Mouse (Mus musculus) MEL (cell line): Measurements from ENCODE around the gene Mtmr11. TPM values are rescaled to one million over a fixed set of nuclear protein-coding genes. Genes with fewer than 3 reads are reported as not detected.

ENCODE experiments used
- DNase-seq: peaks from one replicate; pipeline ENCODE4 v3.0.0; 2011; ENCODE audit warnings: low read depth, low spot score
- H3K27ac ChIP-seq: 2 replicates; pipeline ENCODE4 v1.5.1; 2012; ENCODE audit warnings: low read depth, mild to moderate bottlenecking, control low read depth, low read length, moderate library complexity; ENCODE audit not compliant: control insufficient read depth
- H3K27me3 ChIP-seq, 2 experiments: fragments of 150-350 bp in 1 of 2; sonication (generic) in 1 of 2; 2 replicates each; pipeline ENCODE4 v1.6.1; 2012; ENCODE audit warnings: low read length in 2 of 2, mild to moderate bottlenecking in 2 of 2, improper control_type of control experiment in 1 of 2, moderate library complexity in 1 of 2; ENCODE audit not compliant: insufficient read depth in 2 of 2, control insufficient read depth in 1 of 2
- H3K36me3 ChIP-seq, 2 experiments: 2 replicates each; pipeline ENCODE4 v1.6.1; 2012 to 2014; ENCODE audit warnings: low read length in 2 of 2, improper control_type of control experiment in 1 of 2, inconsistent platforms in 1 of 2, mild to moderate bottlenecking in 1 of 2; ENCODE audit not compliant: insufficient read depth in 2 of 2, control insufficient read depth in 1 of 2
- H3K4me1 ChIP-seq, 2 experiments: fragments of 150-350 bp in 1 of 2; sonication (generic) in 1 of 2; 2 replicates each; pipeline ENCODE4 v1.6.1; 2012; ENCODE audit warnings: low read length in 2 of 2, improper control_type of control experiment in 1 of 2, mild to moderate bottlenecking in 1 of 2; ENCODE audit not compliant: insufficient read depth in 2 of 2, control insufficient read depth in 1 of 2
- H3K4me3 ChIP-seq, 2 experiments: fragments of 150-350 bp in 1 of 2; sonication (generic) in 1 of 2; 2 replicates each; pipeline ENCODE4 v1.5.1; 2012; ENCODE audit warnings: low read depth in 2 of 2, low read length in 2 of 2, mild to moderate bottlenecking in 2 of 2, moderate library complexity in 2 of 2, control low read depth in 1 of 2, improper control_type of control experiment in 1 of 2; ENCODE audit not compliant: control insufficient read depth in 1 of 2, insufficient read depth in 1 of 2
- H3K79me2 ChIP-seq: 2 replicates; pipeline ENCODE4 v1.6.1; 2012; ENCODE audit warnings: mild to moderate bottlenecking, low read length, moderate library complexity; ENCODE audit not compliant: control insufficient read depth, poor library complexity, insufficient read depth
- H3K9ac ChIP-seq: 2 replicates; pipeline ENCODE4 v1.6.1; 2012; ENCODE audit warnings: low read depth, mild to moderate bottlenecking, control low read depth, low read length, moderate library complexity; ENCODE audit not compliant: control insufficient read depth, poor library complexity, severe bottlenecking
- H3K9me3 ChIP-seq: fragments of 150-350 bp; sonication (generic); replicated peaks from 2 replicates; pipeline ENCODE4 v1.6.1; 2012; ENCODE audit warnings: mild to moderate bottlenecking, low read length, improper control_type of control experiment, moderate library complexity; ENCODE audit not compliant: insufficient read depth
- CHD1 ChIP-seq: IDR thresholded peaks from 2 replicates; pipeline ENCODE4 v1.6.1; 2012; ENCODE audit warnings: low read depth, mild to moderate bottlenecking, inconsistent platforms, low read length, improper control_type of control experiment
- CHD2 ChIP-seq: IDR thresholded peaks from 2 replicates; pipeline ENCODE4 v1.6.1; 2011; ENCODE audit warnings: low read length, improper control_type of control experiment
- CTCF ChIP-seq, 3 experiments: IDR thresholded peaks in 2 of 3; conservative IDR thresholded peaks in 1 of 3; 2 replicates each; pipeline ENCODE4 v1.5.1; 2011 to 2012; ENCODE audit warnings: low read length in 3 of 3, low read depth in 2 of 3, mild to moderate bottlenecking in 2 of 3, improper control_type of control experiment in 1 of 3, inconsistent platforms in 1 of 3, mixed read lengths in 1 of 3, moderate library complexity in 1 of 3; ENCODE audit not compliant: control insufficient read depth in 1 of 3, insufficient read depth in 1 of 3, poor library complexity in 1 of 3, severe bottlenecking in 1 of 3
- ETS1 ChIP-seq: IDR thresholded peaks from 2 replicates; pipeline ENCODE4 v1.6.1; 2012; ENCODE audit warnings: low read depth, mild to moderate bottlenecking, inconsistent platforms, low read length, improper control_type of control experiment, moderate library complexity
- GATA1 ChIP-seq: IDR thresholded peaks from 2 replicates; pipeline ENCODE4 v1.6.1; 2011; ENCODE audit warnings: low read depth, low read length, improper control_type of control experiment
- MAX ChIP-seq: IDR thresholded peaks from 2 replicates; pipeline ENCODE4 v1.6.1; 2011; ENCODE audit warnings: low read length, improper control_type of control experiment
- MAZ ChIP-seq: IDR thresholded peaks from 2 replicates; pipeline ENCODE4 v1.6.1; 2012; ENCODE audit warnings: low read depth, mild to moderate bottlenecking, inconsistent platforms, low read length, improper control_type of control experiment
- MEF2A ChIP-seq: IDR thresholded peaks from 2 replicates; pipeline ENCODE4 v1.6.1; 2014; ENCODE audit warnings: low read depth, mild to moderate bottlenecking, inconsistent platforms, low read length, improper control_type of control experiment; ENCODE audit not compliant: poor library complexity, insufficient replicate concordance, severe bottlenecking; ENCODE audit errors: extremely low read depth
- MYC ChIP-seq: IDR thresholded peaks from 2 replicates; pipeline ENCODE4 v1.6.1; 2011; ENCODE audit warnings: low read depth, mild to moderate bottlenecking, low read length, improper control_type of control experiment, moderate library complexity
- NRF1 ChIP-seq: IDR thresholded peaks from 2 replicates; pipeline ENCODE4 v1.6.1; 2014; ENCODE audit warnings: low read depth, mild to moderate bottlenecking, inconsistent platforms, low read length, improper control_type of control experiment, moderate library complexity; ENCODE audit not compliant: poor library complexity, insufficient read depth, severe bottlenecking
- POLR2A ChIP-seq, 2 experiments: IDR thresholded peaks; 2 replicates each; pipeline ENCODE4 v1.6.1; 2011 to 2012; ENCODE audit warnings: low read length in 2 of 2, mild to moderate bottlenecking in 2 of 2, control low read depth in 1 of 2, improper control_type of control experiment in 1 of 2, low read depth in 1 of 2, moderate library complexity in 1 of 2; ENCODE audit not compliant: control insufficient read depth in 1 of 2, insufficient read depth in 1 of 2, poor library complexity in 1 of 2
- POLR2AphosphoS2 ChIP-seq: IDR thresholded peaks from 2 replicates; pipeline ENCODE4 v1.6.1; 2011; ENCODE audit warnings: low read length, improper control_type of control experiment
- RAD21 ChIP-seq: IDR thresholded peaks from 2 replicates; pipeline ENCODE4 v1.6.1; 2011; ENCODE audit warnings: mild to moderate bottlenecking, low read depth, low read length, improper control_type of control experiment
- RCOR1 ChIP-seq: IDR thresholded peaks from 2 replicates; pipeline ENCODE4 v1.6.1; 2012; ENCODE audit warnings: low read depth, mild to moderate bottlenecking, inconsistent platforms, low read length, improper control_type of control experiment
- SIN3A ChIP-seq: IDR thresholded peaks from 2 replicates; pipeline ENCODE4 v1.6.1; 2012; ENCODE audit warnings: low read length, improper control_type of control experiment, inconsistent platforms
- SMC3 ChIP-seq: IDR thresholded peaks from 2 replicates; pipeline ENCODE4 v1.6.1; 2011; ENCODE audit warnings: low read depth, low read length, improper control_type of control experiment
- USF1 ChIP-seq: IDR thresholded peaks from 2 replicates; pipeline ENCODE4 v1.6.1; 2014; ENCODE audit warnings: low read depth, mild to moderate bottlenecking, inconsistent platforms, low read length, improper control_type of control experiment, moderate library complexity
- USF2 ChIP-seq, 2 experiments: IDR thresholded peaks; 2 replicates each; pipeline ENCODE4 v1.6.1; 2011 to 2012; ENCODE audit warnings: improper control_type of control experiment in 2 of 2, low read length in 2 of 2, borderline replicate concordance in 1 of 2, inconsistent platforms in 1 of 2, low read depth in 1 of 2, mild to moderate bottlenecking in 1 of 2; ENCODE audit not compliant: insufficient read depth in 1 of 2
- ZC3H11A ChIP-seq: IDR thresholded peaks from 2 replicates; pipeline ENCODE4 v1.6.1; 2012; ENCODE audit warnings: low read depth, mild to moderate bottlenecking, inconsistent platforms, low read length, improper control_type of control experiment
- ZKSCAN1 ChIP-seq: IDR thresholded peaks from 2 replicates; pipeline ENCODE4 v1.6.1; 2012; ENCODE audit warnings: low read depth, mild to moderate bottlenecking, inconsistent platforms, low read length, improper control_type of control experiment, moderate library complexity
- ZNF384 ChIP-seq: IDR thresholded peaks from 2 replicates; pipeline ENCODE4 v1.6.1; 2012; ENCODE audit warnings: low read depth, mild to moderate bottlenecking, inconsistent platforms, low read length, improper control_type of control experiment
- polyA plus RNA-seq, 2 experiments: library from polyadenylated mRNA; stranded (reverse) in 1 of 2; unstranded in 1 of 2; fragments of >175 nt in 1 of 2; fragments of >200 nt in 1 of 2; gene quantifications; 2 replicates each; pipeline versions ENCODE4 v1.2.1 to v1.2.4; 2012; ENCODE audit warnings: low replicate concordance in 2 of 2, low read depth in 1 of 2; ENCODE audit not compliant: insufficient read length in 2 of 2, insufficient read depth in 1 of 2, missing spikeins in 1 of 2
- total RNA-seq: library from RNA; depleted of rRNA; stranded (reverse); fragments of 300-350 nt; gene quantifications from 2 replicates; pipeline ENCODE4 v1.2.3, GENCODE M21; 2012

The Mtmr11 gene
- total and polyA plus RNA-seq, 3 experiments = 0.77 to 1.4 TPM; not detected in 1

DNA sequence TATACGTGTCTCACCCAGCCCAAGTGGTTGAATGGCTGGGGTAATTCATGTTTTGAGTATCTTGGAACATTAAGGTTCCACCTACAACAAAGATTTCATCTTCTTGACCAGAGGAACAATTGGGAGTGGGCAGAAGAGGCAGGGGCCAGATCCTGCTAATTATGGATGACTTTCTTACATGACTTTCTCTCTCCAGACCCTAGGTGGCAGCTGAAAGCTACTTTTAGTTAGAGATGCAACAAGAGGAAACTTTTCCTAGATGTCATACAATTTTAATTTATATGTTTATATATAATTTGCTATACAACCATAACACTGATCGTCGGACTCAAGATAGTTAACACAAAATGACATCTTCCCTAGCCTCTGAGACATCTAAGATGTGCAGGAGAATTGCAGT, 46.0 kb downstream of the Mtmr11 start:
- peak; percentile 38 for DNase-seq
- Histone ChIP-seq H3K36me3 (no peaks in the 10 kb centered on the region), H3K9ac (no peak overlapping the region), H3K27ac (no peak overlapping the region), H3K4me1 (no peaks in the 10 kb centered on the region), H3K9me3 (no peaks in the 10 kb centered on the region), H3K79me2 (no peaks in the 10 kb centered on the region), H3K4me3 (no peak overlapping the region), H3K27me3 (peaks cover 24 to 47% of the 10 kb centered on the region in 2 experiments)
- TF ChIP-seq ZC3H11A (peak; percentile 49), CTCF (IDR thresholded peaks at IDR 0.05 in 2 of 3, conservative IDR thresholded peaks at IDR 0.05 in 1 of 3; ENCODE audit: control insufficient read depth in 1 of 3, insufficient read depth in 1 of 3, low read depth in 2 of 3, low read length in 3 of 3, poor library complexity in 1 of 3, severe bottlenecking in 1 of 3) (peak in 1 of 3 experiments; percentile 54; a peak in 2 of 6 replicates), ZNF384 (no peak), SMC3 (peak; percentile 44; the same call in 1 of the 2 replicates), RAD21 (peak; percentile 63)

DNA sequence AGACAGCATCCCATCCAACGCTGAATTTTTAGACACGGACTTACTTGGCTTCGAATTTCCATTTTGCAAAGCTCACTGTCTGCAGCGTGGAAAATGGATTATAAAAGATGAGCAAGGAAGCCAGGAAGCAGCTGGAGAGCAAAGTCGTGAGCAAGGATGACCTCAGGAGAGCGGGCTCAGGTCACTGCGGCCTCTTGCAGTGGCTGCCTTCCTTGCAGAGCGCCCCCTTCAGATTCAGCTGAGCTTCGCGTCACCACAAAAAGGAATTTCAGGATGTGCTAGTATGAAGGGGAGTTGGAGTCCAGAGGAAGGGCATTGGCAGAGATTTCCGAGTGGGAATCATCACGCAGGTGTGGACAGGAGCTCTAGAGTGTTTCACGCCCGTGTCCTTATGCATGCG, 47.4 kb downstream of the Mtmr11 start:
- no peak for DNase-seq
- H3K9ac ChIP-seq = no peak overlapping the region
- H3K36me3 ChIP-seq = no peaks in the 10 kb centered on the region
- no peaks in the 10 kb centered on the region for H3K79me2 ChIP-seq
- no peak overlapping the region for H3K27ac ChIP-seq
- peaks cover 32 to 61% of the 10 kb centered on the region in 2 experiments for H3K27me3 ChIP-seq
- TF ChIP-seq CHD1 = no peak
- peak; percentile 40 to 64 (median 50); a peak in 5 of 6 replicates for TF ChIP-seq CTCF (IDR thresholded peaks at IDR 0.05 in 2 of 3, conservative IDR thresholded peaks at IDR 0.05 in 1 of 3; ENCODE audit: control insufficient read depth in 1 of 3, insufficient read depth in 1 of 3, low read depth in 2 of 3, low read length in 3 of 3, poor library complexity in 1 of 3, severe bottlenecking in 1 of 3)
- TF ChIP-seq POLR2AphosphoS2 = no peak
- TF ChIP-seq SMC3 = peak; percentile 24
- TF ChIP-seq GATA1 = no peak
- no peak for TF ChIP-seq MEF2A
- no peak for TF ChIP-seq SIN3A
- no peak for TF ChIP-seq MYC
- H3K4me1 ChIP-seq = no peaks in the 10 kb centered on the region
- no peaks in the 10 kb centered on the region for H3K9me3 ChIP-seq
- H3K4me3 ChIP-seq = no peak overlapping the region

DNA sequence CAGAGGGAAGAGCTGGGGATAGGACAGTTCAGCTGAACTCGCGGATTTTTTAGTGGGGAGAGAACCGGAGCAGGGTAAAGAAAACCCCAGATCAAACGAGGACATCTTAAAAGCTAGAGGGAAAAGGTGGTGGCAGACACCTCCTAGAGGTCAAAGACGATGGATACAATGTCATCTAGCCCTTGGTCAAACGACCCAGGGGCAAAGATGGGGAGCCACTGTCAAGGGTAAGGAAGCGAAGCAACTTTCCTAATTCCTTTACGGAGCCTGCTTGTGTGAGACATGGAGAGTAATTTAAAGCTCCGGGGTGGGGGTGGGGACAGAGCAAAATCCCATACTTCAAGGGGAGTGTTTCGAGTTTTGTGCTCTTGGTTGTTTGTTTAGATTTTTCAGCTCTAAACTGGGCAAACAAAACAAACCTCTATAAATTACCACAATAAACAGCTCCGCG, 57.4 kb downstream of the Mtmr11 start:
- Histone ChIP-seq H3K79me2 (peaks cover 18% of the 10 kb centered on the region; the same call in 1 of the 2 replicates), H3K27ac (peak overlapping the region; percentile 99)
- TF ChIP-seq ETS1 (no peak), USF1 (no peak), NRF1 (no peak), MEF2A (no peak), CHD2 (no peak), USF2 (IDR thresholded peaks at IDR 0.05; ENCODE audit: borderline replicate concordance in 1 of 2, insufficient read depth in 1 of 2, low read depth in 1 of 2, low read length in 2 of 2) (no peak), POLR2A (IDR thresholded peaks at IDR 0.05; ENCODE audit: control insufficient read depth in 1 of 2, insufficient read depth in 1 of 2, low read depth in 1 of 2, low read length in 2 of 2, poor library complexity in 1 of 2) (0 out of 4 replicates have a peak, but pooled peaks of 1 of the 2 experiments have one; percentile 2), MAZ (no peak), RCOR1 (no peak), CTCF (IDR thresholded peaks at IDR 0.05 in 2 of 3, conservative IDR thresholded peaks at IDR 0.05 in 1 of 3; ENCODE audit: control insufficient read depth in 1 of 3, insufficient read depth in 1 of 3, low read depth in 2 of 3, low read length in 3 of 3, poor library complexity in 1 of 3, severe bottlenecking in 1 of 3) (peak in 2 of 3 experiments; percentile 7 to 41; a peak in 2 of 6 replicates), MAX (no peak), ZKSCAN1 (no peak)
- TF ChIP-seq, all 39 proteins: peak for 2
- Histone ChIP-seq H3K27me3 (peaks cover 0 to 6% of the 10 kb centered on the region in 2 experiments; a peak in 3 of 4 replicates), H3K36me3 (peaks cover 0 to 31% of the 10 kb centered on the region in 2 experiments; a peak in 2 of 4 replicates), H3K9ac (peak overlapping the region; percentile 84), H3K9me3 (no peaks in the 10 kb centered on the region), H3K4me1 (peaks cover 0 to 19% of the 10 kb centered on the region in 2 experiments; a peak in 3 of 4 replicates), H3K4me3 (peak overlapping the region; percentile 61 to 68)
- DNase-seq = no peak
